Mouse (Mus musculus) embryo, embryonic 11 days (tissue): ENCODE data around the gene Cox8a.

Source experiments
- DNase-seq: peaks from one replicate; pipeline ENCODE4 v3.0.0-alpha.2; 2015

Cox8a gene

GRCm38 (mm10) chr19:7182273-7182949 lies 35.0 kb downstream of the Cox8a start:
- peak; percentile 51 for DNase-seq

GRCm38 (mm10) chr19:7181496-7181895 lies 35.9 kb downstream of the Cox8a start:
- DNase-seq: no peak

GRCm38 (mm10) chr19:7180756-7181405 lies 36.5 kb downstream of the Cox8a start:
- DNase-seq: no peak

GRCm38 (mm10) chr19:7178841-7179452 lies 38.5 kb downstream of the Cox8a start:
- DNase-seq: no peak

GRCm38 (mm10) chr19:7177804-7178511 lies 39.5 kb downstream of the Cox8a start:
- DNase-seq: no peak

- no peak for DNase-seq
Measured at GRCm38 (mm10) chr19:7176041-7176696, 41.2 kb downstream of the Cox8a start.

GRCm38 (mm10) chr19:7172051-7172866 lies 45.2 kb downstream of the Cox8a start:
- DNase-seq: peak; percentile 85

DNA sequence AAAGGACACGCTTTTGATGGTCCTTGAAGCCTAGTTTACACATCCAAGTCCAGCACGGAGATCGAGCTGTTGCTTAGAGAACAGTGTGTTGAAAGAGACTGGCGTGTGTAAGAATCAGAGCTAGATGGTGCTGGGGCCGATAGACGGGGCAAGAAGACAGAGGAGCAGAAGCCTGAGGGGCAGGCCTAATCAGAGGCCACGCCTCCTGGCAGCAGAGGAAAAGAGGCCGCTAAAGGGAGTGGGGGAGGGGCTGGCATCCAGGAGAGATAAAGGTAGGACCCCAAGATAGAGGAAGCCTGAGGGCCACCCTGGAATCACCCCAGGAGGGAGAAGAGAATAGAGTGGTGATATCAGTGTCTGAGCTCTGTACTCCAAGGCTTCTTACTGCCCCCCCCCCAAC lies 46.0 kb downstream of the Cox8a start:
- DNase-seq: peak; percentile 61

DNA sequence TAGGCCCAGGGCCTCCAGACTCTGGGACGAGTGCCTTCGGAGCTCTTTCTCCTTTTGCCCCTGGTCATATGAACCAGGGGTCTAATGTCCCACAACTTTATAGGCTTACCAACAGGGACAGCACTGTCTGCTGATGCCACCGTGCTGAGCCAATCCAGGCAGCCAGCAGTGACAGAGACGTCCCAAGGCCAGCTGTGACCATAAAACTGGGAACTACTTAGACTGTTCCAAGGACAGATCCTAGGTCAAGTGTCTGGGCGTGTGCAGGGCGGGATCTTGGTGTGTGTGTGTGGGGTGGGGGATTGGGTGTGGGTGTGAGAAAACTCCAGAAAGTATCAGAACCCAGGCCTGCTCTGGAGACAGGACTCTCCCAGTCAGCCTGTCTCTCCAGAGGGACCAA lies 46.5 kb downstream of the Cox8a start:
- DNase-seq: no peak

- no peak for DNase-seq
Measured at GRCm38 (mm10) chr19:7168423-7168822, 49.0 kb downstream of the Cox8a start.

- no peak for DNase-seq
Measured at GRCm38 (mm10) chr19:7166767-7167166, 50.6 kb downstream of the Cox8a start.

GRCm38 (mm10) chr19:7166200-7166711 lies 51.2 kb downstream of the Cox8a start:
- no peak for DNase-seq

- DNase-seq: peak; percentile 59
Measured at GRCm38 (mm10) chr19:7165509-7166199, 51.8 kb downstream of the Cox8a start.
